In genomic region chr1:180757252-180757955, GRCm38 (mm10) we compare ENCODE assay signal across 16 mouse cellular contexts. TPM values are rescaled to one million over a fixed set of nuclear protein-coding genes. Genes with fewer than 3 reads are reported as not detected.
DNase-seq lines count a peak whose midpoint lies in the region; ATAC-seq and TF ChIP-seq lines count a peak whose summit lies in the region.
"Had no signal": no experiment of that assay in that cellular context is flagged by ENCODE, and none has a peak within 500 bp of the region (broad histone marks: within the 10 kb centered on the region; RNA-seq: fewer than 3 reads in every experiment).

No protein-coding gene starts in this region.

- no peak overlapping the region for H3K27ac ChIP-seq in lung, embryonic 14.5 days (ENCODE audit: low read depth)
- no peak overlapping the region for H3K27ac ChIP-seq in liver, embryonic 16.5 days (ENCODE audit: low read length)
- peak overlapping the region; percentile 71 for H3K27ac ChIP-seq in stomach, postnatal 0 days (replicated peaks)
- H3K27ac ChIP-seq: heart, embryonic 10.5 days; midbrain, embryonic 10.5 days had no signal

- WGBS in lung, embryonic 14.5 days: 73% methylated on average over 3 of the region's 3 CpGs
- WGBS in liver, embryonic 16.5 days (ENCODE audit: insufficient replicate concordance): 51% methylated on average over 3 of the region's 3 CpGs
- WGBS in stomach, postnatal 0 days: 77% methylated on average over 3 of the region's 3 CpGs

- H3K9ac ChIP-seq in lung, embryonic 14.5 days: no peak overlapping the region
- H3K9ac ChIP-seq in liver, embryonic 16.5 days (ENCODE audit: low read depth, low read length): no peak overlapping the region
- H3K9ac ChIP-seq in stomach, postnatal 0 days (ENCODE audit: low read length): no peak overlapping the region

- no peak overlapping the region for H3K4me3 ChIP-seq in lung, embryonic 14.5 days (ENCODE audit: low read depth, low read length)
- no peak overlapping the region for H3K4me3 ChIP-seq in liver, embryonic 16.5 days (ENCODE audit: low read depth, low read length)
- no peak overlapping the region for H3K4me3 ChIP-seq in stomach, postnatal 0 days (ENCODE audit: low read depth, low read length)
- H3K4me3 ChIP-seq: heart, embryonic 10.5 days; midbrain, embryonic 10.5 days had no signal

- no peak; the same call in 1 of the 2 replicates for ATAC-seq in lung, embryonic 14.5 days (ENCODE audit: insufficient read depth)
- peak; percentile 51 for ATAC-seq in granulocyte monocyte progenitor cell, adult 5-6 weeks (replicated peaks; ENCODE audit: poor library complexity, severe bottlenecking)
- 0 out of 2 replicates have a peak, but pooled peaks have one; percentile 21 for ATAC-seq in liver, embryonic 16.5 days (ENCODE audit: low read depth)
- peak; percentile 45 for ATAC-seq in stomach, postnatal 0 days (ENCODE audit: low FRiP score, low TSS enrichment)
- ATAC-seq: CD4-positive, CD25-positive, alpha-beta regulatory T cell, adult 4 months; forebrain, embryonic 16.5 days had no signal

- peak; percentile 25; the same call in 1 of the 2 replicates for TF ChIP-seq CTCF in lung, embryonic 14.5 days (IDR thresholded peaks at IDR 0.05; ENCODE audit: low read depth)
- peak; percentile 52 for TF ChIP-seq CTCF in stomach, postnatal 0 days (IDR thresholded peaks at IDR 0.05; ENCODE audit: low read depth)

- no peak overlapping the region for H3K4me2 ChIP-seq in lung, embryonic 14.5 days
- no peak overlapping the region for H3K4me2 ChIP-seq in liver, embryonic 16.5 days (ENCODE audit: low read depth, low read length)
- no peak overlapping the region for H3K4me2 ChIP-seq in stomach, postnatal 0 days (replicated peaks; ENCODE audit: low read depth)

- TF ChIP-seq EP300 in stomach, postnatal 0 days (optimal IDR thresholded peaks at IDR 0.05): no peak

- DNase-seq in lung, embryonic 14.5 days: no peak
- no peak for DNase-seq in lung, postnatal 10 days
- no peak for DNase-seq in stomach, postnatal 0 days (ENCODE audit: low spot score)
- DNase-seq in T-cell, adult 2 months (ENCODE audit: low spot score): no peak
- no peak for DNase-seq in frontal cortex, adult 2 months (ENCODE audit: extremely low spot score in 1 of 2, low spot score in 1 of 2)
- DNase-seq: cerebellum, postnatal 14 days; gastrocnemius, postnatal 14 days; heart, postnatal 36 days; lung, adult 18-20 months; thymus, adult 18-20 months had no signal

- no peaks in the 10 kb centered on the region for H3K4me1 ChIP-seq in lung, embryonic 14.5 days (ENCODE audit: insufficient read depth)
- H3K4me1 ChIP-seq in liver, embryonic 16.5 days (ENCODE audit: control insufficient read depth, low read depth, low read length): peaks cover 7% of the 10 kb centered on the region; the same call in 1 of the 2 replicates
- H3K4me1 ChIP-seq in stomach, postnatal 0 days (replicated peaks; ENCODE audit: control insufficient read depth, insufficient read depth): no peaks in the 10 kb centered on the region
- H3K4me1 ChIP-seq: midbrain, embryonic 10.5 days had no signal

- H3K9me3 ChIP-seq in lung, embryonic 14.5 days (ENCODE audit: low read depth, low read length): no peaks in the 10 kb centered on the region
- no peaks in the 10 kb centered on the region for H3K9me3 ChIP-seq in liver, embryonic 16.5 days (replicated peaks; ENCODE audit: control insufficient read depth, low read length)
- H3K9me3 ChIP-seq in stomach, postnatal 0 days (ENCODE audit: control insufficient read depth, low read length): no peaks in the 10 kb centered on the region
- H3K9me3 ChIP-seq: heart, embryonic 10.5 days; midbrain, embryonic 10.5 days had no signal

- H3K36me3 ChIP-seq in lung, embryonic 14.5 days (ENCODE audit: insufficient read depth): peaks cover 29% of the 10 kb centered on the region
- H3K36me3 ChIP-seq in liver, embryonic 16.5 days (ENCODE audit: control insufficient read depth, insufficient read depth): peaks cover 15% of the 10 kb centered on the region
- H3K36me3 ChIP-seq in stomach, postnatal 0 days (ENCODE audit: control insufficient read depth, insufficient read depth, low read length): peaks cover 5% of the 10 kb centered on the region

- no peaks in the 10 kb centered on the region for H3K27me3 ChIP-seq in lung, embryonic 14.5 days (ENCODE audit: insufficient read depth, low read length)
- H3K27me3 ChIP-seq in liver, embryonic 16.5 days (ENCODE audit: control insufficient read depth, insufficient read depth, low read depth, low read length): no peaks in the 10 kb centered on the region
- H3K27me3 ChIP-seq in stomach, postnatal 0 days (ENCODE audit: control insufficient read depth, insufficient read depth, low read length): no peaks in the 10 kb centered on the region

RNA-seq across cellular contexts. Expression of gene Acbd3, which starts 31.6 kb away (rescaled TPM):
- polyA plus RNA-seq in lung, embryonic 14.5 days (2014; fragmentation: Nextera tagmentation; extraction: Ambion mirVana): 26.3 and 27.0 TPM in 2 replicates
- 23.5 and 26.5 TPM in 2 replicates for total RNA-seq in granulocyte monocyte progenitor cell, adult 5-6 weeks (2014; fragmentation: Nextera tagmentation)
- 40.6 and 44.6 TPM in 2 replicates for total RNA-seq in granulocyte monocyte progenitor cell, adult 5-6 weeks (2017)
- 8.1 and 8.4 TPM in 2 replicates for polyA plus RNA-seq in liver, embryonic 16.5 days (2015; fragmentation: Nextera tagmentation; extraction: Ambion mirVana)
- 16.6 and 16.7 TPM in 2 replicates for polyA plus RNA-seq in stomach, postnatal 0 days (2015; fragmentation: Nextera tagmentation; extraction: Ambion mirVana)
- 26.3 and 28.0 TPM in 2 replicates for polyA plus RNA-seq in frontal cortex, adult 2 months (2012; rRNA removed)

RNA-seq across cellular contexts. Expression of gene H3f3a, which starts 56.3 kb away (rescaled TPM):
- polyA plus RNA-seq in lung, embryonic 14.5 days (2014; fragmentation: Nextera tagmentation; extraction: Ambion mirVana): 2,358 and 2,465 TPM in 2 replicates
- 1,208 and 1,212 TPM in 2 replicates for total RNA-seq in granulocyte monocyte progenitor cell, adult 5-6 weeks (2014; fragmentation: Nextera tagmentation)
- total RNA-seq in granulocyte monocyte progenitor cell, adult 5-6 weeks (2017): 1,574 and 1,754 TPM in 2 replicates
- 2,020 and 2,074 TPM in 2 replicates for polyA plus RNA-seq in liver, embryonic 16.5 days (2015; fragmentation: Nextera tagmentation; extraction: Ambion mirVana)
- polyA plus RNA-seq in stomach, postnatal 0 days (2015; fragmentation: Nextera tagmentation; extraction: Ambion mirVana): 1,633 and 1,693 TPM in 2 replicates
- 502 and 559 TPM in 2 replicates for polyA plus RNA-seq in frontal cortex, adult 2 months (2012; rRNA removed)
